Mouse (Mus musculus): ENCODE measurements around the gene Slc35g3. TPM values are rescaled to one million over a fixed set of nuclear protein-coding genes. Genes with fewer than 3 reads are reported as not detected.

Gene Slc35g3
- polyA plus RNA-seq, 1 experiment from 2014 or later: 0.26 TPM

- H3K27me3 ChIP-seq: peaks cover 53% of the 10 kb centered on the region
- H3K36me3 ChIP-seq: no peaks in the 10 kb centered on the region
- peak overlapping the region; percentile 59 for H3K4me3 ChIP-seq
- no peak overlapping the region; the same call in 1 of the 2 replicates for H3K27ac ChIP-seq
- under 1% methylated on average over 35 of the region's 36 CpGs for whole genome bisulfite sequencing
- peak; percentile 27 for ATAC-seq (ENCODE audit: borderline replicate concordance, extremely low read depth, low FRiP score, low TSS enrichment)
- peak overlapping the region; percentile 97 for H3K4me2 ChIP-seq
- H3K9me3 ChIP-seq: no peaks in the 10 kb centered on the region
- peaks cover 62% of the 10 kb centered on the region for H3K4me1 ChIP-seq
- H3K9ac ChIP-seq: peak overlapping the region; percentile 43
Measured at GRCm38 (mm10) chr11:69800392-69801197, 38.8 kb upstream of the Slc35g3 start.

- H3K9me3 ChIP-seq: no peaks in the 10 kb centered on the region
- WGBS: 0% methylated on average over 11 of the region's 11 CpGs
- no peak overlapping the region; the same call in 1 of the 2 replicates for H3K27ac ChIP-seq
- H3K4me2 ChIP-seq: peak overlapping the region; percentile 97
- H3K27me3 ChIP-seq: peaks cover 48% of the 10 kb centered on the region
- H3K4me1 ChIP-seq: peaks cover 63% of the 10 kb centered on the region
- H3K9ac ChIP-seq: no peak overlapping the region
- peak overlapping the region; percentile 59 for H3K4me3 ChIP-seq
- ATAC-seq (ENCODE audit: borderline replicate concordance, extremely low read depth, low FRiP score, low TSS enrichment): no peak
- H3K36me3 ChIP-seq: no peaks in the 10 kb centered on the region
Measured at GRCm38 (mm10) chr11:69800138-69800391, 38.3 kb upstream of the Slc35g3 start.

GRCm38 (mm10) chr11:69799394-69800137, 37.8 kb upstream of the Slc35g3 start:
- Histone ChIP-seq H3K36me3 (no peaks in the 10 kb centered on the region), H3K9ac (no peak overlapping the region), H3K9me3 (no peaks in the 10 kb centered on the region), H3K27ac (no peak overlapping the region; the same call in 1 of the 2 replicates), H3K4me2 (peak overlapping the region; percentile 97), H3K27me3 (peaks cover 43% of the 10 kb centered on the region), H3K4me1 (peaks cover 58% of the 10 kb centered on the region), H3K4me3 (no peak overlapping the region; the same call in 1 of the 2 replicates)
- ATAC-seq (ENCODE audit: borderline replicate concordance, extremely low read depth, low FRiP score, low TSS enrichment): no peak
- 18% methylated on average over 12 of the region's 12 CpGs for WGBS

GRCm38 (mm10) chr11:69797924-69798323, 36.2 kb upstream of the Slc35g3 start:
- H3K27me3 ChIP-seq: peaks cover 31% of the 10 kb centered on the region

GRCm38 (mm10) chr11:69795983-69796435, 34.2 kb upstream of the Slc35g3 start:
- whole genome bisulfite sequencing: 3% methylated on average over 13 of the region's 13 CpGs
- 0 out of 2 replicates have a peak overlapping the region, but pooled peaks have one; percentile 78 for H3K27ac ChIP-seq

More at GRCm38 (mm10) chr11:69797924-69798323, 36.2 kb upstream of the Slc35g3 start:
- Histone ChIP-seq H3K36me3 (no peaks in the 10 kb centered on the region), H3K4me1 (peaks cover 42% of the 10 kb centered on the region), H3K9ac (no peak overlapping the region), H3K9me3 (no peaks in the 10 kb centered on the region), H3K27ac (no peak overlapping the region), H3K4me2 (no peak overlapping the region), H3K4me3 (no peak overlapping the region)
- ATAC-seq (ENCODE audit: borderline replicate concordance, extremely low read depth, low FRiP score, low TSS enrichment): no peak
- 77% methylated on average over 7 of the region's 7 CpGs for WGBS

GRCm38 (mm10) chr11:69795168-69795982, 33.6 kb upstream of the Slc35g3 start, which contains the start of gene Chrnb1:
Gene Chrnb1, minus strand, starts transcription at chr11:69795943.
- Histone ChIP-seq H3K4me2 (peak within 1 kb of the TSS; percentile 96), H3K27ac (peak within 1 kb of the TSS; percentile 78), H3K9me3 (no peaks in the 10 kb centered on the region), H3K9ac (peak within 1 kb of the TSS; percentile 51), H3K4me1 (peaks cover 16% of the 10 kb centered on the region), H3K27me3 (peaks cover 9% of the 10 kb centered on the region; the same call in 1 of the 2 replicates), H3K36me3 (no peaks in the 10 kb centered on the region), H3K4me3 (peak within 1 kb of the TSS; percentile 55)
- peak; percentile 96 for ATAC-seq (ENCODE audit: borderline replicate concordance, extremely low read depth, low FRiP score, low TSS enrichment)
- WGBS: 2% methylated on average over 52 of the region's 52 CpGs

More at GRCm38 (mm10) chr11:69795983-69796435, 34.2 kb upstream of the Slc35g3 start:
- Histone ChIP-seq H3K9me3 (no peaks in the 10 kb centered on the region), H3K4me2 (peak overlapping the region; percentile 96), H3K27me3 (peaks cover 15% of the 10 kb centered on the region; the same call in 1 of the 2 replicates), H3K36me3 (no peaks in the 10 kb centered on the region), H3K4me3 (peak overlapping the region; percentile 55), H3K4me1 (peaks cover 22% of the 10 kb centered on the region), H3K9ac (no peak overlapping the region)
- ATAC-seq (ENCODE audit: borderline replicate concordance, extremely low read depth, low FRiP score, low TSS enrichment): no peak

GRCm38 (mm10) chr11:69793429-69793828, 31.7 kb upstream of the Slc35g3 start:
- ATAC-seq (ENCODE audit: borderline replicate concordance, extremely low read depth, low FRiP score, low TSS enrichment): no peak
- Histone ChIP-seq H3K9ac (no peak overlapping the region), H3K36me3 (no peaks in the 10 kb centered on the region), H3K4me3 (no peak overlapping the region), H3K9me3 (no peaks in the 10 kb centered on the region), H3K27me3 (0 out of 2 replicates have a peak, but pooled peaks cover 5% of the 10 kb centered on the region), H3K27ac (no peak overlapping the region), H3K4me1 (0 out of 2 replicates have a peak, but pooled peaks cover 3% of the 10 kb centered on the region), H3K4me2 (no peak overlapping the region)
- 49% methylated on average over 5 of the region's 5 CpGs for whole genome bisulfite sequencing

GRCm38 (mm10) chr11:69791420-69791819, 29.7 kb upstream of the Slc35g3 start:
- Histone ChIP-seq H3K36me3 (no peaks in the 10 kb centered on the region), H3K4me2 (no peak overlapping the region), H3K4me3 (no peak overlapping the region), H3K4me1 (0 out of 2 replicates have a peak, but pooled peaks cover 3% of the 10 kb centered on the region), H3K9ac (no peak overlapping the region), H3K27me3 (no peaks in the 10 kb centered on the region), H3K9me3 (no peaks in the 10 kb centered on the region), H3K27ac (no peak overlapping the region)
- ATAC-seq (ENCODE audit: borderline replicate concordance, extremely low read depth, low FRiP score, low TSS enrichment): no peak
- 65% methylated on average over 5 of the region's 5 CpGs for WGBS

GRCm38 (mm10) chr11:69789431-69789830, 27.7 kb upstream of the Slc35g3 start:
- H3K9me3 ChIP-seq: no peaks in the 10 kb centered on the region
- H3K4me3 ChIP-seq: no peak overlapping the region
- no peaks in the 10 kb centered on the region for H3K36me3 ChIP-seq
- ATAC-seq (ENCODE audit: borderline replicate concordance, extremely low read depth, low FRiP score, low TSS enrichment): no peak
- no peaks in the 10 kb centered on the region for H3K27me3 ChIP-seq
- no peak overlapping the region for H3K4me2 ChIP-seq
- WGBS: 51% methylated on average over 5 of the region's 5 CpGs
- no peak overlapping the region for H3K27ac ChIP-seq
- no peak overlapping the region for H3K9ac ChIP-seq
- H3K4me1 ChIP-seq: peaks cover 7% of the 10 kb centered on the region; the same call in 1 of the 2 replicates

GRCm38 (mm10) chr11:69787306-69787705, 25.5 kb upstream of the Slc35g3 start:
- H3K27me3 ChIP-seq: no peaks in the 10 kb centered on the region
- H3K4me3 ChIP-seq: no peak overlapping the region
- no peak overlapping the region for H3K9ac ChIP-seq
- peaks cover 7% of the 10 kb centered on the region; the same call in 1 of the 2 replicates for H3K4me1 ChIP-seq
- 88% methylated on average over 5 of the region's 5 CpGs for WGBS
- ATAC-seq (ENCODE audit: borderline replicate concordance, extremely low read depth, low FRiP score, low TSS enrichment): no peak
- H3K9me3 ChIP-seq: no peaks in the 10 kb centered on the region
- H3K4me2 ChIP-seq: no peak overlapping the region
- no peaks in the 10 kb centered on the region for H3K36me3 ChIP-seq
- H3K27ac ChIP-seq: no peak overlapping the region

- H3K36me3 ChIP-seq: no peaks in the 10 kb centered on the region
- peak overlapping the region; percentile 20; the same call in 1 of the 2 replicates for H3K4me3 ChIP-seq
- H3K9ac ChIP-seq: no peak overlapping the region
- H3K27ac ChIP-seq: no peak overlapping the region
- no peaks in the 10 kb centered on the region for H3K9me3 ChIP-seq
- H3K4me1 ChIP-seq: peaks cover 7% of the 10 kb centered on the region; the same call in 1 of the 2 replicates
- ATAC-seq (ENCODE audit: borderline replicate concordance, extremely low read depth, low FRiP score, low TSS enrichment): no peak
- WGBS: 35% methylated on average over 15 of the region's 15 CpGs
- H3K4me2 ChIP-seq: peak overlapping the region; percentile 50
- H3K27me3 ChIP-seq: no peaks in the 10 kb centered on the region
Measured at GRCm38 (mm10) chr11:69784793-69785272, 23.1 kb upstream of the Slc35g3 start.
